Mouse (Mus musculus) natural killer cell, adult 2 months (primary cell): Measurements from ENCODE around the gene Dnah6.

Experiments
- DNase-seq, 2 experiments: peaks; one replicate each; pipeline ENCODE4 v3.0.0; 2022; ENCODE audit warnings: low spot score in 2 of 2

Gene Dnah6

DNA sequence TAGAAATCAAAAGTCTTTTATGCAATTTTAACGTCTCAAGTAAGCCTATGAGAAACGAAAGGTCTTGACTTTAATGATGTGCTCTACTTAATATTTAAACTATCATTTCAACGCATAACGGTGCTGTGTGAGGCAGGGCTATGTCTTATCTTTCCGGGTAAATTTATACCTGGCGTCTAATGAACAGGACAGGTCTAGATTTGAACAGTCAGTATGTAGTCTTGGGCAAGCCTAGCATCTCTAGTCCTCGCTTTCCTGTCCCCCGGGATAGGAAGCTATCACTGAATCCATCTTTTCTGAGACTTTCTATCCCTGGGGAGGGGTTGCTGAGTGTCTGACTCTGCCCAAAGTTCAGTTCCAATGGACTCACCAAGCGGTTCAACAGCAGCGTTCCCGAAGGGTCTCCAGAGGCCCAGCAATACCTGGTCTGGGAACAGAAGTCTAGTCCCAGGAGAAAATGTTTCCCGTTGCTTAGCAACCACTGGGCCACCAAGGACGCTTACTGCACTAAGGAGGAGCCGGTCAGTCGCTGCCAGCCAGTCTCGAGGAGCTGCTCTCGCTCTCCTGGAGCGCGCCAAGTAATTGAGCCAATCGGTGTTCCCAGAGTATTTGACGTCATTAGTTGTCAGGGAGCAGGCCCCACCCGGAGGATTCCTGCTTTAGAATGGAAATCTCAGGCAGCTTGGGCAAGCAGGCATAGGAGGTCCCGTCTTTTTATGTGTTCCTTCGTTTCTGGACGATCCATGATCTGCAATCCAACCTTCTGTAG lies at the start of gene Dnah6:
Dnah6 (minus strand) TSS at position 463 of the 769 bp plus-strand sequence.
- DNase-seq: peak; percentile 69 to 77

DNA sequence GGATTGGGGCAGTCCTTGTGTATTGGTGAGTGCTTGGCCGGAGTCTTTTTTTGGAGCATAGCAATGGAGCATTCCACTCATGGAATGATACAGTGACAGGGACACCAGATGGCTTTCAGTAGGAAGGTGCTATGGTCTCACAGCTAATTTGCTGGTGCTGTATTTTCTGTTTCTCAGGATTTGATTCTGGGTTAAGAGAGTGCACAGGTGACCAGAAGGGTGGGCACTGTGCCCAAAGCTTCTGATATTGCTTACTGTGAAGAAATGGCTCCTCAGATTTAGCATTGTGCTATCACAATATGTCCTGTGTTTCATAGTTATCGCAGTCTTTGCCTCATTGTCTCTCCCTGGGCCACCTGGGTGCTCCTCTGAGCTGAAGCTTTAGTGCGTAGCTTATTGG lies 47.9 kb upstream of the Dnah6 start:
- DNase-seq: no peak

DNA sequence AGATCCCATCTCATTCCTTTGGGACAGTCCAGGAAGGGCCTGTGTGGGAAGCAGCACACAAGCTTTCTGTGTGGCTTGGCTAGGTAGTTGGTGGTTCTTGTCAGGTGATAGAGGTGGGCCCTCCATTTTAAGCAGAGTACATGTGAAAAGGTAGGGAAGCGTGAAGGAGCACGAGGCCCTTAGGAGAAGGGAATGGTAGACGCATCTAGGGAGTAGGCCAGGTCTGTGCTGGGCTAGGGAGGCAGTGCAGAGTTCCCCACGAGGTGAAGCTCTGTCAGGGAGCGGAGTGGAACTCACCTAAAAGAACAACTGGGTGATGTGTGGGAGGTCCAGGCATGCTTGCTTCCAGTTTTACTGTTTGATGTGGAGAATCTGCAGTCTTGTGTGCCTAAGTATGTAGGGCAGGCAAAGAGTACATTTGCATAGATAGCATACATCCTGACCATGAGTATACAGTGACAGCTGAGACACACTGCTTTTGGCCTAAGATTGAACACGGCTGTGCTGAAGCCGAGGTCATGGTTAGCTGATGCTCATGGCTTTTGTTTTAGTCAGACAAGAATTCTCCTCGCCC lies 46.4 kb upstream of the Dnah6 start:
- DNase-seq: no peak

DNA sequence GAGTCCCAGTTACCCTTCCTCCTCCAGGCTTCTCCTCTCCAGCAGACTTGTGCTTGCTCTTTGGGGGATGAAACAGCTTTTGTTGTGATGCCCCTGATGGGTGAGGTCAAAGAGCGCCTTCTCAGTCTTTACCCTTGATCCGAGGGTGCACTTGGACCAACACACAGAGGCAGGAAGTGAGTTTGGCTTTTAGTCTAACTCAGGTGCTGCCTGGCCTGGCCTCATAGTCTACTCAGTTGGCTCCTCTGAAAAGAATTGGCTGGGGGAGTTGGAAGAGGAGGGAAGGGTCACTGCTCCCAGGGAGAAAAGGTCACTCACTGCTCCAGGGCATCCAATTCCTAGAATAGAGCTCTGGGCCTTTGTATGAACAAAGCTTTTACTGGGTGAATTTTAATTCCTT lies 43.4 kb upstream of the Dnah6 start:
- DNase-seq: no peak

DNA sequence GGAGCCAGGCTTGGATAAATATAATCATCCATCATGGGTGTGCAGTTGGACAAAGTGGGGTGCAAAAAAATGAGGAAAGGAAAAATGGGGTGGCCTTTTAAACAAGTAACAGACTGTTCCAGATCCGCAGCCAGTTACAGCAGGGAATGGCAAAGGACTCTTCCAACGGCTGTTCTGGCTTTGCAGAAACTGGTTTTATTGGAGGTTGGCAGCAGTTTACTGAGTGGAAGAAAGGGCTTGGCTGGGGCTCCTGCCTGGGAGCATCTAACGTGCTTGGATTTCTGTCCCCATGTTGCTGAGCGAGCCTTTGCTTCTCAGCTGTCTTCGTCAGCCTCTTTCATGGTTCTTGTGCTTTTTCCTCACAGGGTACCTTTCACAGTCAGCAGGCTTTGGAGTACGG lies 38.7 kb upstream of the Dnah6 start:
- no peak for DNase-seq

DNA sequence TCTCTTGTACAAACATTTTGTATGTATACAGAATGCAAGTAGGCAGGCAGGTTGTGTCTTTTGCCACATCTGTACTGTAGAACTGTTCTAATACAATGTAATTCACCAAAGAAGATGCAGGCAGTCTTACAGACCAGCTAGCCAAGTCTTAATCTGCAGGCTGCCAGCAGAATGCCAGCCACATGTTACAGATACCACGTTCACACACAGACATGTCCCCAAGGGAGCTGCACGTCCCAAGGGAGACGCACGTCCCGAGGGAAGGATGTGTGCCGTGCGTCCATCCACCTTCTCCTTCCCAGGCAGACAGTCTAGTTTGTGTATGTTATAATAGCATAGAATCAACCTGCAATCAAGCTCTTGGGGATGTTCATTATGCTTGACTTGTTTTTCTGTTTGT lies 35.6 kb upstream of the Dnah6 start:
- DNase-seq: no peak

DNA sequence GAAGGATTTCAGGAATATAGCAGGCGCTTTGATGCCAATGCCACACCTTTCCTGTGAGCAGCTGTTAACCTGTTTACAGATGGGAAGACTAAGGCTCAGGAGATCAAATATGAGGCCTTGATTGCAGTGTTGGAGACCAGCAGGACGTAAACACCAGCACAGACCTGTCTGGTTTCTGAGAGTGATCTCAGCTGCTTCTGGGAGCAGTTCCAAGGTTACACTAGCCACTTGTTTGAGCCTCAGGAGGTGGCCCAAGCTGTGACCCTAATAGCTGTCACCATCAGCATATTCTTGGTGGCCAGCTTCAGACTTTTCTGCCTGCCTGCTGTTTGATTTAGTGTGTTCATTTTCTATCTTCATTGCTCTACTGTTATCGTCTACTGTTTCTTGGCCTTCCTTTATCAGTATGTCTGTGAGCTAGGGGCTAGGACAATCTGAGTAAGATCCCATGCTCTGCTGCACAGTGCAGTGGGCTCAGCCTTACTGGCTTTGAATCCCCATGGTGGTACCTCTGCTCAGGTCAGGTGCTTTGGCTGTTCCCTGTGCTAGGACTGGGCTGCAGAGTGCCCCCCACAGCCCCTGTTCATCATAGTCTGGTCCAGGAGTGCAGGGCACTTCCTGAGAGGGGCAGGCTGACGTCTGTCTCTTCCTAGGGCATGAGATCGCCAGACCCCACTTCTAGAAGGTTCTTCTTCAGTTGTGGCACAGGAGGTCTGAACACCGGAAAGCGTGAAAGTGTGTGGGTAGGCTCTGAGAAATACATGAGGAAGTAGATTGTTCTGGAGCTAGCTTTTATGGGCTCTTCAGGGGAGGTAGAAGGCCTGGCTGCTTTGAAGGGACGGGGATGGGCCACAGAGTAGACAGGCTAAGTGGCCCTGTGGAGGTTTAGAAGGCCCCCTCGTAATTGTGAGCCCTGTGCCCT lies 33.1 kb upstream of the Dnah6 start:
- DNase-seq: peak; percentile 12 to 13

DNA sequence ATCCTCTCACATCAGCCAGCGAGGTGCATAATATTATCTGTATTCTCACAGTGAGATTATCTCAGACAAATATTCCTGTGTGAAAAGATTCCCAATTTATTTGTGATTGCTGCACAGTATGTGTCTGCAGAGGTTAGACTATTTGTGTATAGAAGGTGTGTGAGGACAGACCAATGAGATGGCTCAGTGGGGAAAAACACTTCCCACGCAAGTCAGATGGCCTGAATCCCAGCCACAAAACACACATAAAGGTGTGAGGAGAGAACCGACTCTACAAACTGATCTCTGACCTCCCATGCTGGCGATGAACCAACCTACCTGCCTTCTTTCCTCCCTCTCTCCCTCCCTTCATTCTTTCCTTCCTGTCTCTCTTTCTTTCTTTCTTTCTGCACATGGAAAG lies 32.1 kb upstream of the Dnah6 start:
- no peak for DNase-seq

DNA sequence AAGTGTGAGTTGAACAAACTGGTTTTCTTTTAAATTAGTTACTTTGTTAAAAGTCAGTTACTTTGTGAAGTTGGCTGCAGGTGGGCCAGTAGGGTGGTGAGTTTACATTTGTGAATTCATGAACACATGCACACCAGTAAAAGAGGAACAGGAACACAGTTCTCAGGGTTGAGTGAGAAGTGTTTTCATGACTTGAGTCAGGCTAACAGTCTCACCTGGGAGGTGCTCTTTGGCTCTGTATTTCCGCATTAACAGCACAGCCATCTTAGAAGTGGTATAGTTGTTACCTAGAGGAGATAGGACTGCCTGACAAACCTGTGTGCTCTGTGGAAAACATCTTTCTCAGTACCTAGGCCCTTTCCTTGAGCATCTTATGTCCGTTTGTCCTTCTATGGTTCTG lies 31.6 kb upstream of the Dnah6 start:
- peak in 1 of 2 experiments; percentile 9 for DNase-seq

DNA sequence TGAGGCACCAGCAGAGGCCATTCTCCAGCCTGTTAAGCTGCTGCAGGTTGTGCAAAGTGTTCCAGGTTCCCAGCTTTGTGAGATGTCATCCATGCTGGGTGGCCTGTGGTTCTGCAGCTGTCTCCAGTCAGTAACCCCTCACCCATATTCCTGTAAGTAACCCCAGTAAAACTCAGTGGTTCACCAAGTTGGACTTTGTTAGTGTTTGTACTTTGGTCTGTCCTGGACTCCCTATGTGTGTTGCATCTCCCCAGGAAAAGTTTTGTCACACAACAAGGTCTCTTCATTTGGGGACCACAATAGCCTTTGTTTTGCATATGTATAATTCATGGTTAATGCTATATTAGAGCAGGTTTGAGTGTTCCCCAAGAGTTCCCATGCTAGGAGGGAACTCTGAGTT lies 30.9 kb upstream of the Dnah6 start:
- no peak for DNase-seq

DNA sequence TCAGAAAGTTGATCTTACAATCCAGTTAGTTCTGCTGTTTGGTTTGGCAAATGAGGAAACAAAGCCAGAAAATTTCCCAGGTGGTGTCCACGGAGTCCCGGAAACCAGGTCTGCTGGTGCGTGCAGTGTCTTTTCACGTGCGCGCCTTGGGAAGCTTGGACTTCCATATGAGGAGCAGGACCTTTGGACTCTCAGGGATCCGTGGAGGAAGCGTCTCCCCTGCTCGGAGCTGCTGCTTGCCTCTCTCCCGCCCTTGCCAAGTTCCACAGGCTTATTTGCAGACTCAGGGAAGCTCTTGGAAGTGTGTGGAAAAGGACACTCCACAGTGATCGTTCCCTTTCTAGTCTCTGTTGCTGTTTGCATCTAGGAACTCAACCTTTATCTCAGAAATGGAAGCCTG lies 29.9 kb upstream of the Dnah6 start:
- no peak for DNase-seq

DNA sequence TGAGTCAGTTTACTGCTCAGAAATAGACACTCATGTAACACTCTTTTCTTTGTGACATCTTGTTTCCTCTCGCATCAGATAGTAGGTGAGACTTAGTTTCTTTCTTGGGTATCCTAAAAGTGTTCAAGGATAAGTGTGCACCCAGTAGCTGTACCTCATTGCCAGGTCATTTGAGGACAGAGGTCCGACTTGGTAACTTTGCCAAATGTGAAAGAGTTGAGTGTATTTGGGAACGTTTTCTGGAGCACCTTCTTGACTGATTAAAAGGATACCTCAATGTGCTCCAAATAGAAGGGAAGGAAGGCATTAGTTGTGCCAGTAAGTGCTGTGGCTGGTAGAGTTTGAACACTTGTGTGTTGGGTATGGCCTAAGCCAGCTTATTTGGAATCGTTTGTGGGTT lies 28.4 kb upstream of the Dnah6 start:
- no peak for DNase-seq

DNA sequence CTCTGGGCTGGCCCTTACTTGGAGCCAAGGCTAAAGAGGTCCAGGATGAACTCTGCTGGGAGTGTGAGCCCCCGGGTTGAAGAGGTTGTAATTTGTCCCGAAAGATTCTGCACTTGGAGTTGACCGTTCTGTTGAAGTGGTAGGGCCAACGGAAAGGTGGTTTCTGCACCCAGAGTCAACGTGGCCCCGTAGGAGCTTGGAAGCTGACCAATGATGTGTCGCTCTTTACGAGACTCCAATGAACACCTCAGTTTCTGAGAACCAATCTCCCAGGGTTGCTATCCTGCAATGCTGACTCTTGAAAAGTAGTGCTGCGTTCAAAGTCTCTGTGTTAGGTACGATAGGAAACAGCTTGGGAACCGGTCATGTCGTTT lies 27.6 kb upstream of the Dnah6 start:
- no peak for DNase-seq

DNA sequence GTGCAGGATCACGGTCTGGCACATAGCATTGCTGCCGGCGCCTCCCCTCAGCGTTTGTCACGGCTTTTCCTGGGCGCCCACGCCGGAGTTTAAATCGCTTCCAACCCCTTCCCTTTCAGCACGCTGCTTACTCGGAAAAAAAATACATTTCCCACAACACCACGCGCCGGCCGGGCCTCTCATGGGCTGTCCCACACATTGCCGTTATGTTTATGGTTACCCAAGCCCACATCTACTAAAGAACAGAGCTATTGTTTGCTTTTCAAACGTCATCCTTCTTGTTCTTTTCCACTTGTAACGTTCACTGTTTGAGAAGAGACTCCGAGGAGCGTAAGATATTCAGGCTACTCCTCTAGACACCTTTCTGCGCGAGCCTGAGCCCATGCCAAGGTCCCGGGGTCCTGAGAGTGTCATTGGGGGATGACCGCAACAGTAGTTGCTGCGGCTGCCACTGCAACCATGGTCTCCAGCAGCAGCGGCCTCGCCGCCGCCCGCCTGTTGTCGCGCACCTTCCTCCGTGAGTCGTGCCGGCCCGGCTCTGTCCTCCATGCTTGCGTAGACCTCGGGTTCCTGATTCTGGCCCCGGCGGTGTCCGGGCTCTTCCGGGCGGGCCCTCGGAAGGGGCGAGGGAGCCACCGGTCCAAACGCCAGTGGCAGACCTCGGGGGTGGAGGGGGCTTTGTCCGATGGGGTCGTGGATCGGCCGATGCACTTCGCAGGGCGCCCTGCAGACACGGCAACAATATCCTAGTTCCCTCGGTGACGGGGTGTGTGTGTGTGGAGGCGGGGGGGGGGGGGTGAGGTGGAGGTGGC lies 27.0 kb upstream of the Dnah6 start, which contains the start of gene Suclg1:
Suclg1 (plus strand) TSS at position 146 of the 812 bp plus-strand sequence.
- peak; percentile 89 to 90 for DNase-seq

DNA sequence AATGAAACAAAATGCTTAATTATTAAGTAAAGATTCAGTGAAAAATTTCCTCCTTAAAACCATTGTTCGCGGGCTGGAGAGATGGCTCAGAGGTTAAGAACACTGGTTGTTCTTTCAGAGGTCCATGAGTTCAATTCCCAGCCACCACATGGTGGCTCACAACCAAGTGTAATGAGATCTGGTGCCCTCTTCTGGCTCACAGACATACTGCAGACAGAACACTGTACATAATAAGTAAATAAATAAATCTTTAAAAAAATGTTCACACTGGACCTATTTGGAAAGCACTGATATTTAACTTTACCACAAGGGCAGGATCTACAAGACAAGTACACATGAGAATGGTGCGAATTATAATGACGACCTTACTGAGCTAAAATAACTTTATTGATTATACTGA lies 26.0 kb upstream of the Dnah6 start:
- DNase-seq: peak; percentile 34 to 62

DNA sequence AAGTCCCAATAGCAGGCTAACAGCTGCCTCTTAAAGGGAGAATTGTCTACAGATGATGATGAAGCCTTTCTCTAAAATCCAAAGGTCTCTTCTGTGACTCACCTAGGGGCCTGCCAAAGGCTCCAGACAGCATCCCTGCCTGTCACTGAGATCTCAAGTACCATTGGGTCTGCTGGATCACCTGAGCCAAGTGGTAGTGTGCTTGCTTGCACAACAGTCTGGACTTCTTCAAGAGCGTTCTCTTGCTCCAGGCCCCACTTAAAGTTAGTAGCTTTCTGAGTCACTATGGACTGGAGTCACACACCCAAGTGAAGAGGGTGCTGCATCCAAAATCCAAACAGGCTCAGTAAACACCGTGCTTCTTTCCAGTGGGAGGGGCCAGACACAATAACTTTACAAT lies 25.4 kb upstream of the Dnah6 start:
- DNase-seq: no peak

DNA sequence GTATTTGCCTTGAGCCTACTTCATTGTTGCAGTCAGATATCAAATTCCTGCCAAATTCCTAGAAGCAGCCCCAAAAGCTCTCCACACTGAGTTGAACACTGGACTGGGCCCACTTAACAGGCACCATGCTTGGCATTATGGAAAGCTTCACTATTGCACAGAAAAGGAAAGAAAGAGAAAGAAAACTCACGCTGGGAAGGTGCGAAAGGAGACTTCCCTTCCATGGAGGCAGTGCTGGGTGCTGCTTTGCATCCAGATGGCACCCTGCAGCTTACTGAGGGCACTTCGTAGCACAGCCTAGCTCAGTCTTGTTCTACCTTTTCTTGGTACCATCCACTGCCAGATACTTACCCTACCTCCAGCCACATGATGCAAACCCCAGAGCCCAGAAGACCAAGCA lies 14.2 kb upstream of the Dnah6 start:
- no peak for DNase-seq

DNA sequence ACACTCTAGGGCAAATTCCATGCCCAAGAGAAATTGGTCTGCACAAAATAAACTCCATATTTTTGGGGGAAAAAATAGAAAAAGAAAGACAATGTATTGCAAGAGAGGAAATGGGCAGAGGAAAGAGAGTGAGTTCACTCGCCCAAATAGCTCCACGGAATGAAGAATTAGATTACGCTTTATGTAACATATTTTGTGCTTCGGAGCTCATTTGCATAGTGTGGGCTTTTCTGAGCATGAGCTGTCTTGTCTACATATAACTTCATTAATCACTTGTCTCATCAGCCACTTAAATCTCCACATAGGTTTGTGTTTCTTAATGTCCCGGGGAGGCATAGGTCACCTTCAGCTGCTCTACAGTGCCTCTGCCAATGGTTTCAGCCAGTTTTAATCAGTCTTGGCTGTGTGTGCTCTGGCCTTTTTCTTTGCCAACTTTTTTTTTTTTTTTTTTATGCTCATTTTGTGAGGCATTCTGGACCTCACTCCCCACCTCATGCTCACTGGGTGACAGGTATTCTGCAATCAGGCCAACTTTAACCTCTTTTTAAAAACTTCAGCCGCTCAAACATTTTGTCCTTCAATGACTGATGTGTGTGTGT lies 12.9 kb upstream of the Dnah6 start:
- DNase-seq: no peak

DNA sequence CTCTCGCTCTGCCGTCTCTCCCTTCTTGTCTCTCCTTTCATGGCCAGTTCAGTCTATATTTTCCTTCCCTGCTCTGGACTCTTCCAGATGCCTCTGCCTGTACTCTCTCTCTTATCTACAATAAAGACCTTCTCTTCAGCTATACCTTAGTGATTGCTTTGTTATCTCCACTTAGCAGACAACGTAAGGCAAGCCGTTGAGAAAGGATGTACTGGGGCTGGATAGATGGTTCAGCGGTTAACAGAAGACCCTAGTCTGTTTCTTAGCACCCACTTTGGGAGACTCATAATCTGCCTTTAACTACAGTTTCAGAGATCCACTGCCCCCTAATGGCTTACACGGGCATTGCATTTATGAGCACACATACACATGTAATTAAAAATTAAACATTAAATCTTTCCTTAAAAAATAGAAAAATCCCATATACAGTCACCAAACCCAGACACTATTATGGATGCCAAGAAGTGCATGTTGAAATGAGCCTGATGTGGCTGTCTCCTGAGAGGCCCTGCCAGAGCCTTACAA lies 11.8 kb upstream of the Dnah6 start:
- peak in 1 of 2 experiments; percentile 45 for DNase-seq

DNA sequence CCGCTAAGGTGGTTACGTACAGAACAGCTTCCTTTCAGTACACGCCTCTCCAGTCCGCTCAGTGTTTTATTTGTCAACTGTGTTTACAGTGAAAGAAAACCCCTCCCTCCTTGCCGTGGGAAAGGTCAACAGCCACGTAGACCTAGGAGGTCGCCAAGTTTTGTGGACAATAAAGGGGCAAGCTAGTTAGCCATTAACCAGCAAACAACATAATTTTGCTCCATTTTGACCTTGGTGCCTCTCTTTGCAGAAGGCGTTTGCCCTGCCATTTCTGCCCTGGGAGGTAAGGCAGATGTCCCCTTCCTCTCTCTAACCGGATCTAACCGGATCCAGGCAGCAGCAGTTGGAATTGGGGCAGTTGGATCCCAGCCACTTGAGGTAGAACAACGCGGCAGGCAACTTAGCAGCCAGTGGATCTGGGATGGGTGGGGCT lies 10.7 kb upstream of the Dnah6 start:
- DNase-seq: no peak

DNA sequence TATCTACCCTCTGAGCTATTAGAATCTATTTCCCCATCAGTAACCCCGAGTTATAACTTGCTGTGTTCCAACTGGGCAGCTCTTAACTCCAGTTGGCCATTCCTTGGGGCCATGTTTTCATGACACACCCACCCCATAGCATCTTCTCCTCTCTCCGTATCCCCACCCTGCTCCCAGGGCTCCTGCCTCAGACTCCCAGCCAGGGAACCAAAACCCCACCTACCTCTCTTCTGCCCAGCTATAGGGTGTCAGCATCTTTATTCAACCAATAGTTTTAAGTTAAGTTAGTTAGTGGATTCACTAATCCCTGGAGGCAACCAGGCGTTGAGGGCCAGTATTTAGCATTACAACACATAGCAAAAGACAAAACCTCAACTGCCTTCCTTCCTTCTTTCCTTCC lies 7.4 kb upstream of the Dnah6 start:
- no peak for DNase-seq
